Mouse (Mus musculus) ES-Bruce4 (cell line): ENCODE measurements around the gene Tph2.

ENCODE experiments used
- CTCF ChIP-seq: IDR thresholded peaks from one replicate; pipeline ENCODE4 v1.8.1; 2011; ENCODE audit warnings: low read depth, low read length
- EP300 ChIP-seq: IDR thresholded peaks from 2 replicates; pipeline ENCODE4 v1.6.1; 2011; ENCODE audit warnings: low read depth, low read length; ENCODE audit not compliant: insufficient read depth

GRCm38 (mm10) chr10:115223845-115224244, 39.0 kb upstream of the Tph2 start:
- TF ChIP-seq CTCF (no peak), EP300 (no peak)
